Mouse (Mus musculus): ENCODE results near the gene Gm266. TPM values are rescaled to one million over a fixed set of nuclear protein-coding genes. Genes with fewer than 3 reads are reported as not detected.

The Gm266 gene
- total and polyA plus RNA-seq, 3 experiments, result not detected

DNA sequence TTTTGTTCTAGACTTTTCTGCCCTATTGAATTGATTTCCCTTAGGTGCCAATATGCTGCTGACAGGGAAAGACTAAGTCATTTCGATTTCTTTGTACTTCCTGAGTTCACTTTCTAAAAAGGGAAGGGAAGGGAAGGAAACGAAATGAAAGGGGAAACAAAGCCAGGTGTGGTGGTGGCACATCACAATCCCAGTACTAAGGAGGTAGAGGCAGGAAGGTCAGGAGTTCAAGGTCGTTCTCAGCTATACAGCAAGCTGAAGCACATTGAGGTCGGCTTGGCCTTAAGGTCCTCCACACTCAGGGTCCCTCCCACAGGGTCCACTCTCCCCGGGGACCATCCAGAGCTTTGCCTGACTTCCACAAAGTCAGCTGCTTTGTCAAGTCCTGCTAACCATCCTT lies 17.9 kb upstream of the Gm266 start:
- H3K36me3 ChIP-seq (replicated peaks in 1 of 2; ENCODE audit: control insufficient read depth in 1 of 2, insufficient read depth in 1 of 2, low read length in 1 of 2), result no peaks in the 10 kb centered on the region
- H3K4me2 ChIP-seq (ENCODE audit: insufficient read depth, low read depth, poor library complexity, severe bottlenecking), result no peak overlapping the region
- H3K9ac ChIP-seq (ENCODE audit: insufficient read depth, low read depth), result no peak overlapping the region
- peaks cover 0 to 19% of the 10 kb centered on the region in 2 experiments; a peak in 2 of 4 replicates for H3K4me1 ChIP-seq (ENCODE audit: control insufficient read depth in 1 of 2, insufficient read depth in 2 of 2)
- in situ Hi-C loops (cut with MboI; ENCODE audit: low pct_ligation_motif_present, low pct_unique_long_range_greater_than_20kb, low sequenced_read_pairs), result no loop called here
- peaks cover 7% of the 10 kb centered on the region for H3K9me3 ChIP-seq (replicated peaks; ENCODE audit: low read length)
- dilution Hi-C loops (cut with MboI; ENCODE audit: extremely low pct_ligation_motif_present, extremely low pct_unique_long_range_greater_than_20kb, low sequenced_read_pairs), result no loop called here
- H3K79me2 ChIP-seq (replicated peaks; ENCODE audit: control insufficient read depth, extremely low read depth, insufficient read depth, poor library complexity, severe bottlenecking), result no peaks in the 10 kb centered on the region
- DNase-seq (ENCODE audit: extremely low read depth), result no peak
- no peak overlapping the region for H3K4me3 ChIP-seq (replicated peaks in 1 of 3; ENCODE audit: low read depth in 2 of 3, low read length in 2 of 3, poor library complexity in 1 of 3)
- TF ChIP-seq MAX (IDR thresholded peaks at IDR 0.05; ENCODE audit: low read length), result no peak
- no peak for TF ChIP-seq SMC3 (IDR thresholded peaks at IDR 0.05; ENCODE audit: low read depth, low read length)
- TF ChIP-seq POLR2A (IDR thresholded peaks at IDR 0.05; ENCODE audit: low read depth, low read length), result no peak
- TF ChIP-seq ETS1 (conservative IDR thresholded peaks at IDR 0.05; ENCODE audit: low read depth, low read length), result no peak
- no peak for TF ChIP-seq CTCF (conservative IDR thresholded peaks at IDR 0.05 in 1 of 2, IDR thresholded peaks at IDR 0.05 in 1 of 2; ENCODE audit: low read depth in 2 of 2, low read length in 2 of 2)
- no peak for TF ChIP-seq NELFE (IDR thresholded peaks at IDR 0.05; ENCODE audit: low read depth, low read length)
- no peak for TF ChIP-seq RAD21 (IDR thresholded peaks at IDR 0.05; ENCODE audit: low read depth, low read length)
- TF ChIP-seq TBP (conservative IDR thresholded peaks at IDR 0.05; ENCODE audit: low read depth, low read length), result no peak
- TF ChIP-seq GABPA (IDR thresholded peaks at IDR 0.05; ENCODE audit: insufficient replicate concordance, low read depth, low read length), result no peak
- TF ChIP-seq MXI1 (IDR thresholded peaks at IDR 0.05; ENCODE audit: low read depth, low read length), result no peak
- no peak for TF ChIP-seq ELF1 (IDR thresholded peaks at IDR 0.05; ENCODE audit: low read depth, low read length)
- TF ChIP-seq ZC3H11A (IDR thresholded peaks at IDR 0.05; ENCODE audit: low read depth, low read length), result no peak
- no peak for TF ChIP-seq CHD2 (IDR thresholded peaks at IDR 0.05; ENCODE audit: low read length)
- no peak for TF ChIP-seq MEF2A (IDR thresholded peaks at IDR 0.05; ENCODE audit: borderline replicate concordance, low read depth, low read length)
- TF ChIP-seq ZMIZ1 (IDR thresholded peaks at IDR 0.05; ENCODE audit: low read depth, low read length), result no peak
- no peak for TF ChIP-seq BHLHE40 (IDR thresholded peaks at IDR 0.05; ENCODE audit: low read depth, low read length)
- no peak overlapping the region for H3K27ac ChIP-seq (ENCODE audit: insufficient read depth, low read depth)
- no peaks in the 10 kb centered on the region for H3K27me3 ChIP-seq (replicated peaks)

DNA sequence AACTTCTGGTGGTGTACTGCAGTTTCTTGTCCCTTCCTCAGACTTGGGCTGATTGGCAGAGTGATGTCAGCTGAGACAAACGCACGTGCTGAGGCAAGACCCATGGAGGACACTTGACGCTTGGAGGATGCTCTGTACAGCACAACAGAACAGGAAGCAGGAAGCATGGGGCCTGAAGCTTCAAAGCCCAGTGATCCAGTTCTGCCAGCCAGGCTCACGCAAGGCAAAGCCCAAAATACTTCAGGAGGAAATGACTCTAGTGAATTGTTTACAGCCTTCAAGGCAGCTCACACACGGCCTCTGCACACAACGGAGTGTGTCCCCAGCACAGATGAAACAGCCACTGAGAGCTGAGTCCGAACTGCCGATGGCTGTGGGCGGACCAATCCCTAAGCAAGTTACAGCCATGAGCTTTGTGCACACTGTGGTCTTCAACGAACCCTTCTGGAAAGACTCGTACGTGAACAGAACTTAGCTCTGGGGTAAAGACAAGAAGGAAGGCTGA lies 17.5 kb upstream of the Gm266 start:
- dilution Hi-C loops (cut with MboI; ENCODE audit: extremely low pct_ligation_motif_present, extremely low pct_unique_long_range_greater_than_20kb, low sequenced_read_pairs), result no loop called here
- Histone ChIP-seq H3K4me1 (ENCODE audit: control insufficient read depth in 1 of 2, insufficient read depth in 2 of 2) (peaks cover 0 to 19% of the 10 kb centered on the region in 2 experiments; a peak in 2 of 4 replicates), H3K4me2 (ENCODE audit: insufficient read depth, low read depth, poor library complexity, severe bottlenecking) (no peak overlapping the region), H3K79me2 (replicated peaks; ENCODE audit: control insufficient read depth, extremely low read depth, insufficient read depth, poor library complexity, severe bottlenecking) (no peaks in the 10 kb centered on the region), H3K27me3 (replicated peaks) (no peaks in the 10 kb centered on the region), H3K9me3 (replicated peaks; ENCODE audit: low read length) (peaks cover 7% of the 10 kb centered on the region), H3K4me3 (replicated peaks in 1 of 3; ENCODE audit: low read depth in 2 of 3, low read length in 2 of 3, poor library complexity in 1 of 3) (no peak overlapping the region), H3K27ac (ENCODE audit: insufficient read depth, low read depth) (no peak overlapping the region), H3K9ac (ENCODE audit: insufficient read depth, low read depth) (no peak overlapping the region), H3K36me3 (replicated peaks in 1 of 2; ENCODE audit: control insufficient read depth in 1 of 2, insufficient read depth in 1 of 2, low read length in 1 of 2) (no peaks in the 10 kb centered on the region)
- TF ChIP-seq BHLHE40 (IDR thresholded peaks at IDR 0.05; ENCODE audit: low read depth, low read length), result no peak
- no peak for TF ChIP-seq CHD1 (IDR thresholded peaks at IDR 0.05; ENCODE audit: low read depth, low read length)
- no peak for TF ChIP-seq SMC3 (IDR thresholded peaks at IDR 0.05; ENCODE audit: low read depth, low read length)
- no peak for TF ChIP-seq PAX5 (IDR thresholded peaks at IDR 0.05; ENCODE audit: low read length)
- no peak for TF ChIP-seq MEF2A (IDR thresholded peaks at IDR 0.05; ENCODE audit: borderline replicate concordance, low read depth, low read length)
- TF ChIP-seq ETS1 (conservative IDR thresholded peaks at IDR 0.05; ENCODE audit: low read depth, low read length), result no peak
- TF ChIP-seq EP300 (IDR thresholded peaks at IDR 0.05; ENCODE audit: low read length), result no peak
- TF ChIP-seq MAX (IDR thresholded peaks at IDR 0.05; ENCODE audit: low read length), result no peak
- TF ChIP-seq USF1 (IDR thresholded peaks at IDR 0.05; ENCODE audit: low read depth, low read length), result no peak
- TF ChIP-seq POLR2AphosphoS2 (IDR thresholded peaks at IDR 0.05; ENCODE audit: low read depth, low read length), result no peak
- TF ChIP-seq ZNF384 (IDR thresholded peaks at IDR 0.05; ENCODE audit: low read depth, low read length), result no peak
- no peak for TF ChIP-seq TCF12 (IDR thresholded peaks at IDR 0.05; ENCODE audit: low read depth, low read length)
- TF ChIP-seq MAFK (IDR thresholded peaks at IDR 0.05; ENCODE audit: insufficient replicate concordance, low read length), result no peak
- in situ Hi-C loops (cut with MboI; ENCODE audit: low pct_ligation_motif_present, low pct_unique_long_range_greater_than_20kb, low sequenced_read_pairs), result no loop called here
- DNase-seq (ENCODE audit: extremely low read depth), result no peak
